Mouse (Mus musculus): ENCODE results near the gene Ntf3. TPM values are rescaled to one million over a fixed set of nuclear protein-coding genes. Genes with fewer than 3 reads are reported as not detected.

The Ntf3 gene
- 1 to 10 TPM; 2.3 TPM for total RNA-seq (2021)
- long read RNA-seq, experiment 1, partial matches to known transcripts, result 0 of 2 reads
- long read RNA-seq, experiment 1, other reads (novel, unspliced or antisense), result 0 of 2 reads
- long read RNA-seq, experiment 2, transcript Ntf3-203 (2 exons, 1,343 nt), result major isoform, 6 of 6 reads
- long read RNA-seq, experiment 2, partial matches to known transcripts, result 0 of 6 reads
- long read RNA-seq, experiment 2, other reads (novel, unspliced or antisense), result 0 of 6 reads

- DNase-seq, result peak; percentile 15
- intact Hi-C loops (cut with DNase I; ENCODE audit: low total_unique reads), result loop anchor here (5.0 to 10.0 kb wide), 3 partner anchors 122 to 294 kb away; no protein-coding TSS in a partner anchor
These were observed at the start of gene Ntf3 for GRCm38 (mm10) chr6:126166548-126167207. Gene Ntf3 (minus strand): TSS chr6:126166910.

- intact Hi-C loops (cut with DNase I; ENCODE audit: low total_unique reads), result no loop called here
- DNase-seq, result no peak
These were observed 46.6 kb upstream of the Ntf3 start for GRCm38 (mm10) chr6:126213330-126213729.

- DNase-seq, result no peak
- intact Hi-C loops (cut with DNase I; ENCODE audit: low total_unique reads), result no loop called here
These were observed 36.7 kb upstream of the Ntf3 start for GRCm38 (mm10) chr6:126203366-126203765.

GRCm38 (mm10) chr6:126202959-126203358 is 36.2 kb upstream of the Ntf3 start:
- intact Hi-C loops (cut with DNase I; ENCODE audit: low total_unique reads), result no loop called here
- no peak for DNase-seq

GRCm38 (mm10) chr6:126201721-126202120 is 35.0 kb upstream of the Ntf3 start:
- intact Hi-C loops (cut with DNase I; ENCODE audit: low total_unique reads), result no loop called here
- no peak for DNase-seq

GRCm38 (mm10) chr6:126199916-126200315 is 33.2 kb upstream of the Ntf3 start:
- intact Hi-C loops (cut with DNase I; ENCODE audit: low total_unique reads), result no loop called here
- peak; percentile 3 for DNase-seq

- intact Hi-C loops (cut with DNase I; ENCODE audit: low total_unique reads), result no loop called here
- no peak for DNase-seq
These were observed 28.1 kb upstream of the Ntf3 start for GRCm38 (mm10) chr6:126194760-126195159.

- intact Hi-C loops (cut with DNase I; ENCODE audit: low total_unique reads), result no loop called here
- no peak for DNase-seq
These were observed 23.6 kb upstream of the Ntf3 start for GRCm38 (mm10) chr6:126190218-126190871.

- intact Hi-C loops (cut with DNase I; ENCODE audit: low total_unique reads), result no loop called here
- DNase-seq, result no peak
These were observed 20.7 kb upstream of the Ntf3 start for GRCm38 (mm10) chr6:126187400-126187799.

- intact Hi-C loops (cut with DNase I; ENCODE audit: low total_unique reads), result no loop called here
- no peak for DNase-seq
These were observed 19.4 kb upstream of the Ntf3 start for GRCm38 (mm10) chr6:126186116-126186515.

GRCm38 (mm10) chr6:126172071-126172470 is 5.4 kb upstream of the Ntf3 start:
- DNase-seq, result no peak
- intact Hi-C loops (cut with DNase I; ENCODE audit: low total_unique reads), result loop anchor here (10.0 kb wide), 1 partner anchor 233 kb away; no protein-coding TSS in a partner anchor

- DNase-seq, result no peak
- intact Hi-C loops (cut with DNase I; ENCODE audit: low total_unique reads), result loop anchor here (10.0 kb wide), 1 partner anchor 234 kb away; no protein-coding TSS in a partner anchor
These were observed 4.1 kb upstream of the Ntf3 start for GRCm38 (mm10) chr6:126170772-126171171.

GRCm38 (mm10) chr6:126167731-126168130 is 1.0 kb upstream of the Ntf3 start:
- DNase-seq, result no peak
- intact Hi-C loops (cut with DNase I; ENCODE audit: low total_unique reads), result loop anchor here (5.0 to 10.0 kb wide), 3 partner anchors 123 to 295 kb away; no protein-coding TSS in a partner anchor

- DNase-seq, result no peak
- intact Hi-C loops (cut with DNase I; ENCODE audit: low total_unique reads), result loop anchor here (5.0 to 10.0 kb wide), 3 partner anchors 122 to 295 kb away; no protein-coding TSS in a partner anchor
These were observed 489 bp upstream of the Ntf3 start for GRCm38 (mm10) chr6:126167208-126167590.

GRCm38 (mm10) chr6:126165591-126166155 is 1.0 kb downstream of the Ntf3 start:
- no peak for DNase-seq
- intact Hi-C loops (cut with DNase I; ENCODE audit: low total_unique reads), result loop anchor here (5.0 to 10.0 kb wide), 3 partner anchors 121 to 293 kb away; no protein-coding TSS in a partner anchor

GRCm38 (mm10) chr6:126164781-126165180 is 1.9 kb downstream of the Ntf3 start:
- intact Hi-C loops (cut with DNase I; ENCODE audit: low total_unique reads), result loop anchor here (5.0 to 10.0 kb wide), 3 partner anchors 120 to 292 kb away; no protein-coding TSS in a partner anchor
- peak; percentile 59 for DNase-seq

GRCm38 (mm10) chr6:126163861-126164755 is 2.6 kb downstream of the Ntf3 start:
- intact Hi-C loops (cut with DNase I; ENCODE audit: low total_unique reads), result loop anchor here (10.0 kb wide), 1 partner anchor 119 kb away; no protein-coding TSS in a partner anchor
- DNase-seq, result peak; percentile 19

- peak; percentile 58 for DNase-seq
These were observed 3.5 kb downstream of the Ntf3 start for GRCm38 (mm10) chr6:126163181-126163621.

GRCm38 (mm10) chr6:126162351-126162758 is 4.4 kb downstream of the Ntf3 start:
- DNase-seq, result peak; percentile 20
- intact Hi-C loops (cut with DNase I; ENCODE audit: low total_unique reads), result loop anchor here (10.0 kb wide), 1 partner anchor 118 kb away; no protein-coding TSS in a partner anchor

More at GRCm38 (mm10) chr6:126163181-126163621, 3.5 kb downstream of the Ntf3 start:
- intact Hi-C loops (cut with DNase I; ENCODE audit: low total_unique reads), result loop anchor here (10.0 kb wide), 1 partner anchor 118 kb away; no protein-coding TSS in a partner anchor

Data from gastrocnemius, postnatal 14 days (tissue).